Mouse (Mus musculus) left cerebral cortex, adult 9 months (tissue): Measurements from ENCODE around the gene Rtl8c.
"Not testable (repeated sequence)": the region's sequence is repeated elsewhere in the genome, so short reads cannot be mapped to it uniquely, and the experiment has no call there.

ENCODE experiments used
- DNase-seq, 2 experiments: peaks; one replicate each; pipeline ENCODE4 v3.0.0; 2022; ENCODE audit warnings: low spot score in 2 of 2

The Rtl8c gene

GRCm38 (mm10) chrX:53607242-53608121 lies at the start of gene Rtl8c:
Rtl8c (plus strand) TSS chrX:53608032.
- peak; percentile 59 to 75 for DNase-seq

GRCm38 (mm10) chrX:53579311-53579710 lies 28.5 kb upstream of the Rtl8c start:
- DNase-seq, result no peak

- not testable (repeated sequence) for DNase-seq
Measured at GRCm38 (mm10) chrX:53581407-53581806, 26.4 kb upstream of the Rtl8c start.

- DNase-seq, result not testable (repeated sequence)
Measured at GRCm38 (mm10) chrX:53583404-53583803, 24.4 kb upstream of the Rtl8c start.

GRCm38 (mm10) chrX:53599993-53600392 lies 7.8 kb upstream of the Rtl8c start:
- DNase-seq, result peak in 1 of 2 experiments; percentile 59

- DNase-seq, result not testable (repeated sequence)
Measured at GRCm38 (mm10) chrX:53606176-53606575, 1.7 kb upstream of the Rtl8c start.

- peak in 1 of 2 experiments; percentile 4 for DNase-seq
Measured at GRCm38 (mm10) chrX:53608122-53608813, 436 bp downstream of the Rtl8c start.

- DNase-seq, result not testable (repeated sequence)
Measured at GRCm38 (mm10) chrX:53608879-53609278, 1.0 kb downstream of the Rtl8c start, which contains the start of gene Gm14597. Gm14597 (minus strand) TSS chrX:53608979.

GRCm38 (mm10) chrX:53610571-53610970 lies 2.7 kb downstream of the Rtl8c start:
- peak in 1 of 2 experiments; percentile 89 for DNase-seq

- DNase-seq, result not testable (repeated sequence)
Measured at GRCm38 (mm10) chrX:53611395-53611794, 3.6 kb downstream of the Rtl8c start.

GRCm38 (mm10) chrX:53638107-53638506 lies 30.3 kb downstream of the Rtl8c start:
- not testable (repeated sequence) for DNase-seq

- not testable (repeated sequence) for DNase-seq
Measured at GRCm38 (mm10) chrX:53642604-53642979, 34.8 kb downstream of the Rtl8c start.

- peak; percentile 50 to 75 for DNase-seq
Measured at GRCm38 (mm10) chrX:53642980-53643961, 35.4 kb downstream of the Rtl8c start, which contains the start of gene Rtl8a. Rtl8a (minus strand) TSS chrX:53643682.

GRCm38 (mm10) chrX:53645885-53646284 lies 38.1 kb downstream of the Rtl8c start:
- no peak for DNase-seq

GRCm38 (mm10) chrX:53652917-53653316 lies 45.1 kb downstream of the Rtl8c start:
- DNase-seq, result not testable (repeated sequence)
